Mouse (Mus musculus) limb, embryonic 14.5 days (tissue): ENCODE results near the gene Eif4e2. TPM values are rescaled to one million over a fixed set of nuclear protein-coding genes. Genes with fewer than 3 reads are reported as not detected.

ENCODE experiments used
- ATAC-seq: fragments of 200-750 bp; cut with Nextera tagmentation; 2 replicates; pipeline ENCODE4 v1.8.0; 2017; ENCODE audit warnings: low read depth, moderate number of reproducible peaks, moderate TSS enrichment; ENCODE audit not compliant: low FRiP score
- DNase-seq: peaks from one replicate; pipeline ENCODE4 v3.0.0-alpha.2; 2015; ENCODE audit warnings: low spot score
- H3K27ac ChIP-seq: fragments of 300-500 bp; sonication (generic); replicated peaks from 2 replicates; pipeline ENCODE4 v1.5.1; 2014; ENCODE audit warnings: low read depth, mild to moderate bottlenecking, low read length, moderate library complexity, mixed read lengths
- H3K27me3 ChIP-seq: fragments of 300-500 bp; sonication (generic); 2 replicates; pipeline ENCODE4 v1.6.1; 2014; ENCODE audit warnings: low read length, mixed read lengths; ENCODE audit not compliant: control insufficient read depth, insufficient read depth
- H3K36me3 ChIP-seq: fragments of 300-500 bp; sonication (generic); 2 replicates; pipeline ENCODE4 v1.6.1; 2014; ENCODE audit warnings: mild to moderate bottlenecking, low read length, moderate library complexity, mixed read lengths; ENCODE audit not compliant: control insufficient read depth, insufficient read depth
- H3K4me1 ChIP-seq: fragments of 300-500 bp; sonication (generic); 2 replicates; pipeline ENCODE4 v1.6.1; 2014; ENCODE audit warnings: antibody characterized with exemption, low read length, mixed read lengths; ENCODE audit not compliant: control insufficient read depth, insufficient read depth
- H3K4me2 ChIP-seq: fragments of 300-500 bp; sonication (generic); replicated peaks from 2 replicates; pipeline ENCODE4 v1.6.1; 2014; ENCODE audit warnings: low read depth, mild to moderate bottlenecking, low read length, moderate library complexity; ENCODE audit not compliant: severe bottlenecking
- H3K4me3 ChIP-seq: fragments of 300-500 bp; sonication (generic); replicated peaks from 2 replicates; pipeline ENCODE4 v1.5.1; 2014; ENCODE audit warnings: low read length
- H3K9ac ChIP-seq: fragments of 300-500 bp; sonication (generic); 2 replicates; pipeline ENCODE4 v1.6.1; 2014; ENCODE audit warnings: mild to moderate bottlenecking, low read depth, low read length, moderate library complexity; ENCODE audit not compliant: severe bottlenecking
- H3K9me3 ChIP-seq: fragments of 300-500 bp; sonication (generic); 2 replicates; pipeline ENCODE4 v1.6.1; 2016; ENCODE audit warnings: low read length; ENCODE audit not compliant: control insufficient read depth
- POLR2A ChIP-seq: fragments of 200-500 bp; IDR thresholded peaks from 2 replicates; pipeline ENCODE4 v1.8.0; 2012; ENCODE audit warnings: inconsistent platforms, mild to moderate bottlenecking, moderate library complexity, borderline replicate concordance; ENCODE audit not compliant: insufficient read depth, insufficient read length; ENCODE audit errors: extremely low read depth
- whole genome bisulfite sequencing: fragments of 180-500 bp; shearing (Covaris S2); extraction: QIAGEN DNeasy Blood & Tissue Kit; methylation state at CpG from one replicate; pipeline ENCODE4 v1.1.7; 2014; 5-methylcytosine and 5-hydroxymethylcytosine counted together
- polyA plus RNA-seq, 2 experiments: library from polyadenylated mRNA; depleted of rRNA in 1 of 2; stranded (reverse) in 1 of 2; unstranded in 1 of 2; fragments of >200 nt; fragmentation: Nextera tagmentation in 1 of 2; extraction: Ambion mirVana in 1 of 2; gene quantifications; 2 replicates each; pipeline versions ENCODE4 v1.2.1 to v1.2.3; 2012 to 2014

Gene Eif4e2
- polyA plus RNA-seq, 2 experiments = 118 to 139 TPM

- no peak for TF ChIP-seq POLR2A
- no peaks in the 10 kb centered on the region for H3K36me3 ChIP-seq
- ATAC-seq = no peak
- 78% methylated on average over 3 of the region's 3 CpGs for WGBS
- no peak overlapping the region for H3K27ac ChIP-seq
- H3K9me3 ChIP-seq = no peaks in the 10 kb centered on the region
- H3K4me3 ChIP-seq = no peak overlapping the region
- peaks cover 13% of the 10 kb centered on the region for H3K4me1 ChIP-seq
- DNase-seq = no peak
- H3K9ac ChIP-seq = no peak overlapping the region
- no peaks in the 10 kb centered on the region for H3K27me3 ChIP-seq
- no peak overlapping the region for H3K4me2 ChIP-seq
Measured at GRCm38 (mm10) chr1:87273514-87273942, 59.8 kb downstream of the Eif4e2 start.

- no peak overlapping the region for H3K4me2 ChIP-seq
- no peaks in the 10 kb centered on the region for H3K9me3 ChIP-seq
- H3K36me3 ChIP-seq = no peaks in the 10 kb centered on the region
- no peak for TF ChIP-seq POLR2A
- ATAC-seq = no peak
- no peak for DNase-seq
- H3K4me1 ChIP-seq = peaks cover 13% of the 10 kb centered on the region
- no peak overlapping the region for H3K9ac ChIP-seq
- WGBS = 82% methylated on average over 4 of the region's 4 CpGs
- no peak overlapping the region for H3K27ac ChIP-seq
- no peaks in the 10 kb centered on the region for H3K27me3 ChIP-seq
- H3K4me3 ChIP-seq = no peak overlapping the region
Measured at GRCm38 (mm10) chr1:87274134-87274533, 60.4 kb downstream of the Eif4e2 start.

- Histone ChIP-seq H3K36me3 (no peaks in the 10 kb centered on the region), H3K4me1 (peaks cover 11% of the 10 kb centered on the region), H3K4me3 (no peak overlapping the region), H3K9ac (no peak overlapping the region), H3K27ac (no peak overlapping the region), H3K4me2 (no peak overlapping the region), H3K27me3 (no peaks in the 10 kb centered on the region), H3K9me3 (no peaks in the 10 kb centered on the region)
- ATAC-seq (no peak), DNase-seq (no peak)
- no peak for TF ChIP-seq POLR2A
- 84% methylated on average over 12 of the region's 12 CpGs for WGBS
Measured at GRCm38 (mm10) chr1:87275151-87275550, 61.4 kb downstream of the Eif4e2 start.

GRCm38 (mm10) chr1:87276056-87276455, 62.3 kb downstream of the Eif4e2 start:
- Histone ChIP-seq H3K36me3 (no peaks in the 10 kb centered on the region), H3K4me3 (no peak overlapping the region), H3K27me3 (no peaks in the 10 kb centered on the region), H3K27ac (no peak overlapping the region), H3K4me1 (peaks cover 2% of the 10 kb centered on the region), H3K4me2 (no peak overlapping the region), H3K9me3 (no peaks in the 10 kb centered on the region), H3K9ac (no peak overlapping the region)
- TF ChIP-seq POLR2A = no peak
- WGBS = 65% methylated on average over 2 of the region's 2 CpGs
- DNase-seq (no peak), ATAC-seq (no peak)

GRCm38 (mm10) chr1:87280281-87280680, 66.6 kb downstream of the Eif4e2 start:
- H3K4me1 ChIP-seq = no peaks in the 10 kb centered on the region
- no peak overlapping the region for H3K4me2 ChIP-seq
- no peak overlapping the region for H3K27ac ChIP-seq
- DNase-seq = no peak
- H3K4me3 ChIP-seq = no peak overlapping the region
- H3K9ac ChIP-seq = no peak overlapping the region
- no peaks in the 10 kb centered on the region for H3K36me3 ChIP-seq
- no peaks in the 10 kb centered on the region for H3K27me3 ChIP-seq
- no peak for TF ChIP-seq POLR2A
- WGBS = 79% methylated on average over 5 of the region's 5 CpGs
- no peak for ATAC-seq
- no peaks in the 10 kb centered on the region for H3K9me3 ChIP-seq

GRCm38 (mm10) chr1:87281599-87282412, 68.1 kb downstream of the Eif4e2 start:
- WGBS = 19% methylated on average over 20 of the region's 20 CpGs
- H3K36me3 ChIP-seq = no peaks in the 10 kb centered on the region
- ATAC-seq (no peak), DNase-seq (no peak)
- H3K9me3 ChIP-seq = no peaks in the 10 kb centered on the region
- H3K9ac ChIP-seq = no peak overlapping the region
- no peaks in the 10 kb centered on the region for H3K27me3 ChIP-seq
- H3K4me3 ChIP-seq = no peak overlapping the region
- H3K27ac ChIP-seq = no peak overlapping the region
- H3K4me1 ChIP-seq = no peaks in the 10 kb centered on the region
- TF ChIP-seq POLR2A = no peak
- H3K4me2 ChIP-seq = peak overlapping the region; percentile 19; the same call in 1 of the 2 replicates
